Mouse (Mus musculus) Patski (cell line): Measurements from ENCODE around the gene Cnnm2. TPM values are rescaled to one million over a fixed set of nuclear protein-coding genes. Genes with fewer than 3 reads are reported as not detected.

Source experiments
- ATAC-seq: fragments of 100-300 bp; one replicate; pipeline ENCODE4 v1.8.0; 2021
- CTCF ChIA-PET: fragments of 350-600 bp; sonication (Branson Sonifier 250); formaldehyde crosslinking; loops from one replicate; lab custom pipeline; 2022; ENCODE audit warnings: inconsistent platforms; lab: Charles Lee
- POLR2A ChIA-PET: fragments of 350-600 bp; sonication (Branson Sonifier 250); formaldehyde crosslinking; loops from one replicate; lab custom pipeline; 2022; ENCODE audit warnings: antibody characterized with exemption, inconsistent platforms; lab: Charles Lee
- DNase-seq: peaks from one replicate; pipeline ENCODE4 v3.0.0-alpha.2; 2011; ENCODE audit warnings: low read depth, low spot score
- H3K27me3 ChIP-seq: fragments of 371-371 bp; one replicate; pipeline ENCODE4 v1.5.1; 2021
- CTCF ChIP-seq: fragments of 100-300 bp; IDR thresholded peaks from one replicate; pipeline ENCODE4 v1.5.1; 2021
- in situ Hi-C: fragments of 300-500 bp; cut with MboI; formaldehyde crosslinking; loops from 3 replicates; pipeline ENCODE4 v1.11.1; 2018; ENCODE audit warnings: low pct_unique_long_range_greater_than_20kb, mixed read lengths
- polyA plus RNA-seq: library from polyadenylated mRNA; unstranded; gene quantifications from one replicate; pipeline ENCODE4 v1.2.3, GENCODE M21; 2021

Cnnm2 gene
- polyA plus RNA-seq, 1 experiment from 2014 or later = 53.2 TPM

GRCm38 (mm10) chr19:46834301-46834700 is 72.9 kb downstream of the Cnnm2 start:
- H3K27me3 ChIP-seq = no peaks in the 10 kb centered on the region
- TF ChIP-seq CTCF = no peak
- CTCF ChIA-PET = interaction anchor here (1.7 kb wide), 1 partner anchor 11 kb away, joined by 5 read pairs; no protein-coding TSS in a partner anchor
- no peak for ATAC-seq
- no peak for DNase-seq
- POLR2A ChIA-PET = no interaction called here
- in situ Hi-C loops = no loop called here

GRCm38 (mm10) chr19:46835339-46835738 is 73.9 kb downstream of the Cnnm2 start:
- ChIA-PET POLR2A (interaction anchor here (0.6 kb wide), 1 partner anchor 134 kb away, joined by 7 read pairs; no protein-coding TSS in a partner anchor), CTCF (no interaction called here)
- in situ Hi-C loops = no loop called here
- H3K27me3 ChIP-seq = no peaks in the 10 kb centered on the region
- no peak for TF ChIP-seq CTCF
- ATAC-seq = no peak
- no peak for DNase-seq

GRCm38 (mm10) chr19:46836085-46836484 is 74.7 kb downstream of the Cnnm2 start:
- TF ChIP-seq CTCF = no peak
- POLR2A ChIA-PET = no interaction called here
- no peaks in the 10 kb centered on the region for H3K27me3 ChIP-seq
- in situ Hi-C loops = no loop called here
- CTCF ChIA-PET = interaction anchor here (1.3 kb wide), 2 partner anchors 29 to 31 kb away, joined by 3 read pairs; no protein-coding TSS in a partner anchor
- no peak for DNase-seq
- ATAC-seq = no peak

DNA sequence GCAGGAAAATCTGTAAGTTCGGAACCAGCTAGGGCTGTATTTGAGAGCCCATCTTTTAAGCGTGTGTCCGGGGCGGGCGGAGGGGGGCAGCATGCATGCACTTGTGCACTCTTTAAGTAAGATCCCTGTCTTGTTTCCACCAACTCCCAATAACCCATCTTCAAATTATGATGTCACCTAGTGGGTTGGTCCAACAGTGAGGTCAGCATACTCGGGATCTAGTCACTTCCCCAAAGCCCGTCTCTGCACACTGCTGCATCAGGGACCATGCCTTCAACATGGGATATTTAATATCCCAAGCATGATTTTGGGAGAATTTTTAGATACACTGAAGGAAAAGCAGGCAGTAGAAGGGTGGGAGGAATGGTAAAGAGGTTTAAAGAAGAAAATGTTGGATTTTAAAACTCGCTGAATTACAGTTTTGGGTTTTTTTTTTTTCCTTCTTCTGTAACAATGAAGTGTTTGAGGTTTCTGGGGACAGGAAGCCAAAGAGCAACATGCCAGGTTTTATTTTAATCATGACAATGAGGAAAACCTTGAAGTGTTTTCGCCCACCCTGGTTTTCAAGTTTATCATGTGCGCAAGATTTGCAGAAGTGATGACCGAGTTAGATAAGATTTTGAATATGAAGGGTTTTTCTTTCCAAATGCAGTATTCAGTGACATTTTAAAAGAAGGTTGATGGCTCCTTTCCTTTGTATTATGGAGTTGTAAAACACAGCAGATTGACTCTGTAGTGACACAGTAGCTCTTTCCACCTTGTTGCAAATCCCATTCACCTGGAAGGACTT is 76.1 kb downstream of the Cnnm2 start:
- ATAC-seq = no peak
- POLR2A ChIA-PET = interaction anchor here (0.6 kb wide), 1 partner anchor 109 kb away, joined by 3 read pairs; no protein-coding TSS in a partner anchor
- H3K27me3 ChIP-seq = no peaks in the 10 kb centered on the region
- no peak for TF ChIP-seq CTCF
- in situ Hi-C loops = no loop called here
- no peak for DNase-seq
- CTCF ChIA-PET = interaction anchor here (0.8 to 1.3 kb wide), 3 partner anchors 27 to 32 kb away, joined by 3 read pairs; no protein-coding TSS in a partner anchor

DNA sequence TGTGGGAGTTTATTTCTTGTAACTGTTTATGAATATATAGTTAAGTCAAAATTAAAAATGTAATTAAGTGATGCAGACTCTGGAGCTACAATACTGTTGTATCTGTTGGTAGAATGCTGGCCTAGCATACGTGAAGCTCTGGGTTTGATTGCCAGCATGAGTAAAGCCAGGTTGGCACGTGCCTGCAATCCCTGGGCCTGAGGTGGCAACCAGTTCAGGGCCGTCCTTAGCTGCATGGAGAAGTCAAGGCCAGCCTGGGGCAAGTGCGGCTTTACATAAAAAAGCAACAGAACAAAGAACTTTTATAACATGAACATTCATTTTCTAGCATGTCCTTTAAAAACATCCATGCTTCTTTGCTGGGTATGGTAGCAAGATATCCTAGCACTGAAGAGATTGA is 79.6 kb downstream of the Cnnm2 start:
- POLR2A ChIA-PET = interaction anchor here (1.0 kb wide), 1 partner anchor 79 kb away, joined by 4 read pairs; the partner anchor contains the start of gene Cnnm2
- CTCF ChIA-PET = interaction anchor here (1.6 kb wide), 1 partner anchor 37 kb away, joined by 3 read pairs; no protein-coding TSS in a partner anchor
- TF ChIP-seq CTCF = no peak
- ATAC-seq = no peak
- H3K27me3 ChIP-seq = no peaks in the 10 kb centered on the region
- DNase-seq = no peak
- in situ Hi-C loops = loop anchor here (10.0 kb wide), 1 partner anchor 256 kb away; no protein-coding TSS in a partner anchor

DNA sequence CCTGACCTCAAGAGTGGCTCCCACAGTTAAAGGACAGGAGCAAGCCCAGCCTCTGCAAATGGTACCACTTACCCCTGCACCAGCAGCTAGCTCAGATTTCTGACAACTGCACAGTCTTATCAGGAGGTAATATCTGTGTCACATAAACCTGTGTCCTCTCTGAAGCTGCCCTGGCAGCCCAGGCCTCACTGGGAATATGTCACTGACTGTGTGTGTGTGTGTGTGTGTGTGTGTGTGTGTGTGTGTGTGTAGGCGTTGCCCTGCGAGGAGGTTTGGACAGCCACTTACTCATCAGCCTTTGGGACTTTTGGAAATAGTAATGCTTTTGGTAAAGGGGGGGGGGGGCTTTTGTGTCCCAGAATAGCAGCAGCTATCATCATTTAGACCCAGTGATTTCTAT is 81.6 kb downstream of the Cnnm2 start:
- ATAC-seq = no peak
- DNase-seq = no peak
- ChIA-PET CTCF (interaction anchor here (0.9 to 1.1 kb wide), 2 partner anchors 39 to 82 kb away, joined by 3 read pairs; partner anchors contain the start of gene Cnnm2), POLR2A (no interaction called here)
- TF ChIP-seq CTCF = no peak
- no peaks in the 10 kb centered on the region for H3K27me3 ChIP-seq
- in situ Hi-C loops = loop anchor here (10.0 kb wide), 1 partner anchor 258 kb away; no protein-coding TSS in a partner anchor

DNA sequence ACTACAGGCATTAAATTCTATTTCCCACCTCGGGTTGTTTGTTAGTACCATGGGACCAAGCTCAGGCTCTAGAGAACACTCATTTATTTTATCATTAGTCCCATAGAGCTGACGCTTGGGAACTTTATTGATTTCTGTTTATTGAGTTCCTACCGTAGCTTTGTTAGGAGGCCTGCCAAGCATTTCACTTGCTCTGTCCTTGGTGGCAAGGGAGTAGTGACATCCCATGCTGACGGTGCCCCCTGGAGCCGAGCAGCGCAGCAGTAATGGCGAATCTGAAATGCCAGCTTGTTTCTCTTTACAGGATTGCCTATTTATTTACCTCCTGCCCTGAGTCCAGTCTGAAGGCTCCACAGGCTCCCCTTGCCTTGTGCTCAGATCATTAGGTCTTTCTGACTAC is 84.7 kb downstream of the Cnnm2 start:
- ChIA-PET CTCF (interaction anchor here (1.0 to 1.4 kb wide), 3 partner anchors 29 to 91 kb away, joined by 3 read pairs; partner anchors contain the start of gene Cnnm2), POLR2A (no interaction called here)
- ATAC-seq (no peak), DNase-seq (no peak)
- in situ Hi-C loops = loop anchor here (10.0 kb wide), 1 partner anchor 261 kb away; no protein-coding TSS in a partner anchor
- no peak for TF ChIP-seq CTCF
- H3K27me3 ChIP-seq = no peaks in the 10 kb centered on the region

DNA sequence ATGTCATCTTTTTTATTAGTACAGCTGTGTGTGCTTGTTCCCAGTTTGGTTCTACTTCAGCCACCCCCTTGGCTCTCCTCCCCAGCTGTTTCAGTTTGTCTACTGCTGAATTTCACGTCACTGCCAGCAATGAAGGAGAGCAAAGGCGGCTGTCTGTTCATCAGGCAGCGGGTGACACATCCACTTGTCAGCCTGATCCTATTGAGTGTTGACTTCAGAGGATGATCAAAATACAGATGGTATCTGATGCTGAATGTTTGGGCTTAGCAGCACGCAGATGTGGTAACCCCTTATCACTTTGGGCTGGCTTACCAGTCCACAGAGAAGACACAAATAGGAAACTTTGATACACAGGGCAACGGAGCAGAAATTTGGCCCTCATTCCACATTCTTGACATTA is 85.1 kb downstream of the Cnnm2 start:
- POLR2A ChIA-PET = no interaction called here
- TF ChIP-seq CTCF = no peak
- H3K27me3 ChIP-seq = no peaks in the 10 kb centered on the region
- DNase-seq = no peak
- CTCF ChIA-PET = interaction anchor here (1.0 to 1.5 kb wide), 4 partner anchors 26 to 91 kb away, joined by 3 read pairs; partner anchors contain the start of gene Cnnm2
- in situ Hi-C loops = loop anchor here (10.0 kb wide), 1 partner anchor 262 kb away; no protein-coding TSS in a partner anchor
- no peak for ATAC-seq

DNA sequence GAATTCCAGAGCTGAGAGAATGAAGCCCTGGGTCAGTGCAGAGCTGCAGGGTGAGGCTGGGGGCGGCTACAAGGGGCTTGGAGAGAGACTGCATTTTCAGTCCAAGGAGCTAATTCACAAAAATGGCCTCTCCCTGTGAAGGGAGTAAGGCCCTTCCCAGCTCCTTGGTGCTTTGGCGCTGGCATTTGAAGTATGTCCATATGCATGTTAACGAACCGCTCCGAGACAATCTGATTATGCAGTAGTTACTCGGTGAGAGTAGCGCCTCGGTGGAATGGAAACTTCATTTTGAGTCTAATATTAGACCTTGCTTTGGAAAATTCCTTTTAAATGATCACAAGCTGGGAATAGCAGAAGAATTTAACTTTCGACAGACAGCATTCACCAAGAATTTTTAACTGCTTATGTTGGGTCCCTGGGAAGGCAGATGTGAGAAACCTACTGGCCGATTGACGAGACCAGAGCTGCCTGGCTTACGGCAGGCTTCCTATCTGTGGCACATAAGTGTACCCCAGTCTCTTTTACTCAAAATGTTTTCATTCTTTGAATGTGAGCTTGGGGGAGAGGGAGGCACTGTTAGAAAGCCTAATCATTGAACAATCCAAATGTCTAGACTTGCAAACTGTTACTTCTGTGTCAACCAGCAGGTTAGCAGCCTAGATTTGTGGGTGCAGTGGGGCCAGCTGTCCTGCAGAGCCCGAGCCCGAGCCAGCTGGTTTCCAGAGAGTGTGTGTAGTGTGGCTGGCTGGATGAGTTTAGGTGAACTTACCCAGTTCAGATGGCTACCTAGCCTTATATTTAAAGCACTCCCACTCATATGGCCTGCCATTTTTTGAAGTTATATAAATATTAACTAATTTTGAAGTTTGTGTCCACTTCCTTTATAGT is 87.2 kb downstream of the Cnnm2 start:
- ATAC-seq (no peak), DNase-seq (peak; percentile 15)
- TF ChIP-seq CTCF = no peak
- in situ Hi-C loops = loop anchor here (10.0 kb wide), 1 partner anchor 264 kb away; no protein-coding TSS in a partner anchor
- H3K27me3 ChIP-seq = no peaks in the 10 kb centered on the region
- ChIA-PET CTCF (interaction anchor here (0.8 to 1.4 kb wide), 2 partner anchors 44 to 82 kb away, joined by 3 to 5 read pairs; no protein-coding TSS in a partner anchor), POLR2A (interaction anchor here (1.0 kb wide), 1 partner anchor 21 kb away, joined by 3 read pairs; no protein-coding TSS in a partner anchor)
